ENCODE assay signal across 8 mouse cellular contexts in genomic region chr5:23782931-23783877, GRCm38 (mm10). TPM values are rescaled to one million over a fixed set of nuclear protein-coding genes. Genes with fewer than 3 reads are reported as not detected.
DNase-seq lines count a peak whose midpoint lies in the region; ATAC-seq and TF ChIP-seq lines count a peak whose summit lies in the region.

Gene Pus7, minus strand, starts transcription at chr5:23783711.

- H3K27ac ChIP-seq in embryonic facial prominence, embryonic 10.5 days (replicated peaks) = peak within 1 kb of the TSS; percentile 88
- peak within 1 kb of the TSS; percentile 23; the same call in 1 of the 2 replicates for H3K27ac ChIP-seq in intestine, postnatal 0 days (ENCODE audit: low read depth, low read length)
- H3K27ac ChIP-seq in limb, embryonic 11.5 days (replicated peaks; ENCODE audit: low read depth, low read length) = no peak within 1 kb of the TSS
- peak within 1 kb of the TSS; percentile 47; the same call in 1 of the 2 replicates for H3K27ac ChIP-seq in midbrain, embryonic 13.5 days
- no peak within 1 kb of the TSS for H3K27ac ChIP-seq in small intestine, adult 2 months (ENCODE audit: insufficient read depth, low read depth, low read length)

- H3K27me3 ChIP-seq in embryonic facial prominence, embryonic 10.5 days (replicated peaks; ENCODE audit: low read depth, poor library complexity, severe bottlenecking) = no peaks in the 10 kb centered on the region
- no peaks in the 10 kb centered on the region for H3K27me3 ChIP-seq in intestine, postnatal 0 days (replicated peaks; ENCODE audit: control insufficient read depth, insufficient read depth, low read length)
- no peaks in the 10 kb centered on the region for H3K27me3 ChIP-seq in limb, embryonic 11.5 days (ENCODE audit: control insufficient read depth, insufficient read depth, low read length)
- no peaks in the 10 kb centered on the region for H3K27me3 ChIP-seq in midbrain, embryonic 13.5 days
- H3K27me3 ChIP-seq in small intestine, adult 2 months (ENCODE audit: control insufficient read depth, insufficient read depth, low read length) = no peaks in the 10 kb centered on the region

- peak; percentile 80 for ATAC-seq in granulocyte monocyte progenitor cell, adult 5-6 weeks (replicated peaks; ENCODE audit: poor library complexity, severe bottlenecking)
- peak; percentile 85 for ATAC-seq in intestine, postnatal 0 days
- ATAC-seq in limb, embryonic 11.5 days (ENCODE audit: insufficient number of reproducible peaks, low FRiP score, low TSS enrichment, low read depth) = peak; percentile 90
- peak; percentile 92 for ATAC-seq in midbrain, embryonic 13.5 days

- WGBS in embryonic facial prominence, embryonic 10.5 days = under 1% methylated on average over 86 of the region's 86 CpGs
- WGBS in intestine, postnatal 0 days = under 1% methylated on average over 75 of the region's 86 CpGs
- WGBS in limb, embryonic 11.5 days = under 1% methylated on average over 62 of the region's 86 CpGs
- under 1% methylated on average over 74 of the region's 86 CpGs for WGBS in midbrain, embryonic 13.5 days
- WGBS in small intestine, adult 2 months = under 1% methylated on average over 83 of the region's 86 CpGs

- H3K9me3 ChIP-seq in embryonic facial prominence, embryonic 10.5 days = no peaks in the 10 kb centered on the region
- no peaks in the 10 kb centered on the region for H3K9me3 ChIP-seq in intestine, postnatal 0 days (ENCODE audit: control insufficient read depth)
- no peaks in the 10 kb centered on the region for H3K9me3 ChIP-seq in limb, embryonic 11.5 days (ENCODE audit: control insufficient read depth, low read length)
- no peaks in the 10 kb centered on the region for H3K9me3 ChIP-seq in midbrain, embryonic 13.5 days

- TF ChIP-seq POLR2A in small intestine, adult 2 months (IDR thresholded peaks at IDR 0.05; ENCODE audit: low read depth, low read length) = peak; percentile 51

- H3K9ac ChIP-seq in intestine, postnatal 0 days (ENCODE audit: low read depth, low read length) = peak within 1 kb of the TSS; percentile 60
- H3K9ac ChIP-seq in limb, embryonic 11.5 days (ENCODE audit: low read length) = peak within 1 kb of the TSS; percentile 90
- H3K9ac ChIP-seq in midbrain, embryonic 13.5 days (replicated peaks) = peak within 1 kb of the TSS; percentile 75

- H3K4me1 ChIP-seq in embryonic facial prominence, embryonic 10.5 days = peaks cover 23% of the 10 kb centered on the region
- no peaks in the 10 kb centered on the region for H3K4me1 ChIP-seq in intestine, postnatal 0 days (replicated peaks; ENCODE audit: control insufficient read depth, insufficient read depth, low read length)
- H3K4me1 ChIP-seq in limb, embryonic 11.5 days (ENCODE audit: control insufficient read depth, insufficient read depth, low read length) = peaks cover 10% of the 10 kb centered on the region
- peaks cover 20% of the 10 kb centered on the region for H3K4me1 ChIP-seq in midbrain, embryonic 13.5 days (replicated peaks)
- H3K4me1 ChIP-seq in small intestine, adult 2 months (ENCODE audit: control insufficient read depth, insufficient read depth, insufficient read length, low read length) = no peaks in the 10 kb centered on the region

- no peak for TF ChIP-seq CTCF in intestine, postnatal 0 days (IDR thresholded peaks at IDR 0.05; ENCODE audit: low read depth)
- TF ChIP-seq CTCF in small intestine, adult 2 months (IDR thresholded peaks at IDR 0.05; ENCODE audit: extremely low read depth, insufficient read length, insufficient replicate concordance, low read depth, low read length) = no peak

- DNase-seq in 3134 (ENCODE audit: extremely low read depth, insufficient read length, low spot score) = peak; percentile 94
- peak; percentile 93 for DNase-seq in adrenal gland, postnatal 14 days
- DNase-seq in embryonic facial prominence, embryonic 10.5 days (ENCODE audit: low spot score) = peak; percentile 91
- DNase-seq in limb, embryonic 11.5 days (ENCODE audit: low spot score) = peak; percentile 88

- H3K4me3 ChIP-seq in embryonic facial prominence, embryonic 10.5 days = peak within 1 kb of the TSS; percentile 91
- H3K4me3 ChIP-seq in intestine, postnatal 0 days (ENCODE audit: low read depth, low read length) = peak within 1 kb of the TSS; percentile 78
- peak within 1 kb of the TSS; percentile 80 for H3K4me3 ChIP-seq in limb, embryonic 11.5 days (ENCODE audit: low read depth, low read length)
- peak within 1 kb of the TSS; percentile 80 for H3K4me3 ChIP-seq in midbrain, embryonic 13.5 days (replicated peaks)
- peak within 1 kb of the TSS; percentile 96 for H3K4me3 ChIP-seq in small intestine, adult 2 months (ENCODE audit: low read depth, low read length)

- peak within 1 kb of the TSS; percentile 78 for H3K4me2 ChIP-seq in intestine, postnatal 0 days (replicated peaks; ENCODE audit: low read depth)
- H3K4me2 ChIP-seq in limb, embryonic 11.5 days (ENCODE audit: low read depth, severe bottlenecking) = peak within 1 kb of the TSS; percentile 79
- peak within 1 kb of the TSS; percentile 65 for H3K4me2 ChIP-seq in midbrain, embryonic 13.5 days (replicated peaks)

- peaks cover 1% of the 10 kb centered on the region for H3K36me3 ChIP-seq in embryonic facial prominence, embryonic 10.5 days (replicated peaks)
- no peaks in the 10 kb centered on the region for H3K36me3 ChIP-seq in intestine, postnatal 0 days (ENCODE audit: control insufficient read depth, insufficient read depth)
- no peaks in the 10 kb centered on the region for H3K36me3 ChIP-seq in limb, embryonic 11.5 days (ENCODE audit: control insufficient read depth, insufficient read depth, low read length)
- H3K36me3 ChIP-seq in midbrain, embryonic 13.5 days = no peaks in the 10 kb centered on the region
- no peaks in the 10 kb centered on the region for H3K36me3 ChIP-seq in small intestine, adult 2 months (ENCODE audit: control insufficient read depth, insufficient read depth, low read length)

RNA-seq across cellular contexts. Expression of gene Pus7, which starts in this region (rescaled TPM):
- 23.7 TPM in 2 replicates for total RNA-seq in adrenal gland, postnatal 14 days (2021)
- polyA plus RNA-seq in embryonic facial prominence, embryonic 10.5 days (2016; fragmentation: Nextera tagmentation; extraction: Ambion mirVana) = 42.9 and 45.9 TPM in 2 replicates
- total RNA-seq in granulocyte monocyte progenitor cell, adult 5-6 weeks (2014; fragmentation: Nextera tagmentation) = 44.4 and 45.8 TPM in 2 replicates
- total RNA-seq in granulocyte monocyte progenitor cell, adult 5-6 weeks (2017) = 50.5 and 64.7 TPM in 2 replicates
- 5.8 and 6.1 TPM in 2 replicates for polyA plus RNA-seq in intestine, postnatal 0 days (2015; fragmentation: Nextera tagmentation; extraction: Ambion mirVana)
- polyA plus RNA-seq in limb, embryonic 11.5 days (2014; fragmentation: Nextera tagmentation; extraction: Ambion mirVana) = 34.5 and 38.2 TPM in 2 replicates
- polyA plus RNA-seq in midbrain, embryonic 13.5 days (2015; fragmentation: Nextera tagmentation; extraction: Ambion mirVana) = 17.3 and 17.5 TPM in 2 replicates
- polyA plus RNA-seq in small intestine, adult 2 months (2012; rRNA removed) = 1.1 TPM in 2 replicates

Comparison
In these comparisons a context has a peak if more than half of its experiments do, and no peak if none do; other contexts are left out.
1. H3K27ac ChIP-seq: peak in embryonic facial prominence, embryonic 10.5 days (single experiment), intestine, postnatal 0 days (single experiment) and midbrain, embryonic 13.5 days (single experiment); none in limb, embryonic 11.5 days (single experiment) and small intestine, adult 2 months (single experiment).
2. Peak in every context shown above with its lines, with median percentiles within 50 percentile points of each other: DNase-seq, H3K4me3 ChIP-seq, ATAC-seq, H3K4me2 ChIP-seq and H3K9ac ChIP-seq.